Mouse (Mus musculus) heart, adult 2 months (tissue): ENCODE results near the gene Rgl1. TPM values are rescaled to one million over a fixed set of nuclear protein-coding genes. Genes with fewer than 3 reads are reported as not detected.
A peak's percentile ranks its signal among the peaks of the same experiment; 100 is the strongest.

Experiments
- DNase-seq, 2 experiments: peaks; one replicate each; pipeline ENCODE4 v3.0.0; 2021
- H3K27ac ChIP-seq: fragments of 200-600 bp; 2 replicates; pipeline ENCODE4 v1.8.1; 2022
- H3K27me3 ChIP-seq: fragments of 200-500 bp; 2 replicates; pipeline ENCODE4 v1.6.1; 2012; ENCODE audit warnings: mild to moderate bottlenecking, low read length, inconsistent platforms, mixed read lengths; ENCODE audit not compliant: control insufficient read depth, insufficient read depth
- H3K36me3 ChIP-seq: fragments of 200-500 bp; 2 replicates; pipeline ENCODE4 v1.6.1; 2012; ENCODE audit warnings: low read length, inconsistent platforms; ENCODE audit not compliant: control insufficient read depth, insufficient read depth
- H3K4me1 ChIP-seq: fragments of 200-500 bp; 2 replicates; pipeline ENCODE4 v1.6.1; 2011; ENCODE audit warnings: low read length; ENCODE audit not compliant: control insufficient read depth, insufficient read depth
- H3K4me3 ChIP-seq: fragments of 200-600 bp; 2 replicates; pipeline ENCODE4 v1.8.1; 2022
- H3K79me2 ChIP-seq: fragments of 200-500 bp; replicated peaks from 2 replicates; pipeline ENCODE4 v1.6.1; 2012; ENCODE audit warnings: mild to moderate bottlenecking, inconsistent platforms, low read length, moderate library complexity, mixed read lengths; ENCODE audit not compliant: control insufficient read depth, insufficient read depth
- H3K9ac ChIP-seq: fragments of 200-500 bp; 2 replicates; pipeline ENCODE4 v1.6.1; 2012; ENCODE audit warnings: low read depth, mild to moderate bottlenecking, control low read depth, inconsistent platforms, low read length, mixed read lengths
- CTCF ChIP-seq: fragments of 200-600 bp; IDR thresholded peaks from 2 replicates; pipeline ENCODE4 v1.8.1; 2022; ENCODE audit warnings: antibody characterized with exemption, mild to moderate bottlenecking, moderate library complexity
- EP300 ChIP-seq: fragments of 200-500 bp; IDR thresholded peaks from 2 replicates; pipeline ENCODE4 v1.6.1; 2011; ENCODE audit warnings: low read depth, low read length, control low read depth; ENCODE audit not compliant: insufficient read depth
- POLR2A ChIP-seq: fragments of 200-500 bp; IDR thresholded peaks from 2 replicates; pipeline ENCODE4 v1.6.1; 2011; ENCODE audit warnings: mild to moderate bottlenecking, low read depth, low read length, control low read depth; ENCODE audit not compliant: insufficient read depth
- WGBS: fragments of 180-500 bp; shearing (Covaris S2); methylation state at CpG from one replicate; pipeline ENCODE4 v1.1.7; 2018; 5-methylcytosine and 5-hydroxymethylcytosine counted together
- intact Hi-C: fragments of 180-260 bp; cut with DNase I; formaldehyde crosslinking; loops from one replicate; pipeline ENCODE4 v1.15.1; 2025
- polyA plus RNA-seq: library from polyadenylated mRNA; depleted of rRNA; stranded (reverse); fragments of >200 nt; gene quantifications from 2 replicates; pipeline ENCODE4 v1.2.3, GENCODE M21; 2012
- total RNA-seq, 2 experiments: library from RNA; stranded (reverse); gene quantifications; 2 replicates each; pipeline ENCODE4 v1.2.3; 2021

The Rgl1 gene
- total and polyA plus RNA-seq, 3 experiments, result 14.9 to 33.2 (median 28.4) TPM

GRCm38 (mm10) chr1:152807619-152808391, 41.7 kb upstream of the Rgl1 start:
- Histone ChIP-seq H3K79me2 (no peaks in the 10 kb centered on the region), H3K36me3 (no peaks in the 10 kb centered on the region), H3K4me3 (no peak overlapping the region), H3K9ac (no peak overlapping the region), H3K27ac (peak overlapping the region; percentile 15; the same call in 1 of the 2 replicates), H3K27me3 (no peaks in the 10 kb centered on the region), H3K4me1 (peaks cover 2% of the 10 kb centered on the region; the same call in 1 of the 2 replicates)
- no peak for TF ChIP-seq EP300
- intact Hi-C loops, result no loop called here
- 68% methylated on average over 18 of the region's 18 CpGs for WGBS
- peak in 1 of 2 experiments; percentile 56 for DNase-seq

DNA sequence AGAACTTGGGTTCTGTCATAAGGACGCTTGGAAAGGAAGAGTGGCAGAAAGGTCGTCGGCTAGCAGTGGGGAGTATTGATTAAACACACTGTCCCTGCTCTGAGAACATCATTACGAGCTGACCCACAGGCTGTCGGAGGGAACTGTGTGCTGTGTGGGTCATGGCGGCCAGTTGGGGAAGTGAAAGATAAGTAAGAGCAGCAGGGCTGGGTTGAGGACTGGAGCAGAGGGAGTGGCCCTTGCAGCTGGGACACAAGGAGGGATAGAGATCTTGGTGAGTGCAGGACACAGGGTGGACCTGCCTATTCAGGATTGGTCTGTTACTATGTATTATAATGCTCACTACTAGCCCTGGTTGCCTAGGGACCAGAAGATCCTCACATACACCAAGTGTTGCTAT, 38.8 kb upstream of the Rgl1 start:
- Histone ChIP-seq H3K36me3 (no peaks in the 10 kb centered on the region), H3K9ac (no peak overlapping the region), H3K27ac (no peak overlapping the region), H3K79me2 (no peaks in the 10 kb centered on the region), H3K27me3 (no peaks in the 10 kb centered on the region), H3K4me3 (no peak overlapping the region), H3K4me1 (no peaks in the 10 kb centered on the region; the same call in 1 of the 2 replicates)
- TF ChIP-seq CTCF (no peak), POLR2A (no peak), EP300 (no peak)
- DNase-seq, result peak in 1 of 2 experiments; percentile 28
- intact Hi-C loops, result no loop called here
- 71% methylated on average over 6 of the region's 6 CpGs for WGBS

DNA sequence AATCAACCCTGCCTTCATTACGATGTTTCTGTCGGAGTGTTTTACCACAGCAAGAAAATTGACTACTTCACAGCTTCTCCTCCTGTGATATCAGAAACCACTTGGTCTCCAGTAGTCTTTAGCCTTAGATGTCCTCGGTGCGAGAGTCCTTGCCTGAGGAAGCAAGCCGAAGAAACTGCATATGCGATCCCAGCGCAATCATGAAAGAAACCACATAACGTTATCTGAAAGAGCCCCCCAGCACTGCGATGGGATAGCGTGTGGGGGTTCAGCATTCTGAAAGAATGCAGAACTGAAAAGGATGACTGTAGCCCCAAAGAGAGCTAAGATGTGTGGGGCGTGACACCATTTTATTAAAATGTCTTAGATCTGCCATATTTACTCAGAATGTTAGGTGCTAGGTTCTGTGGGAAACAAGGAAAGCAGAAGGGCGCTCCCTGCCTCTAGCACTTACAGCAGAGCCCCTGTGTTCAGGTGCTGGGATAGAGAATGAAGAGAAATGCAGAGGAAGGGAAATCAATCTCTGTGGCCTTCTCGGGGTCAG, 34.6 kb upstream of the Rgl1 start:
- no peak for DNase-seq
- intact Hi-C loops, result no loop called here
- Histone ChIP-seq H3K36me3 (no peaks in the 10 kb centered on the region), H3K4me1 (peaks cover 2% of the 10 kb centered on the region; the same call in 1 of the 2 replicates), H3K9ac (no peak overlapping the region), H3K27ac (no peak overlapping the region; the same call in 1 of the 2 replicates), H3K27me3 (no peaks in the 10 kb centered on the region), H3K4me3 (no peak overlapping the region), H3K79me2 (no peaks in the 10 kb centered on the region)
- 82% methylated on average over 13 of the region's 13 CpGs for WGBS
- TF ChIP-seq CTCF (no peak), EP300 (no peak), POLR2A (no peak)

- Histone ChIP-seq H3K4me1 (peaks cover 3% of the 10 kb centered on the region; the same call in 1 of the 2 replicates), H3K79me2 (no peaks in the 10 kb centered on the region), H3K27me3 (no peaks in the 10 kb centered on the region), H3K4me3 (no peak within 1 kb of the TSS), H3K27ac (peak within 1 kb of the TSS; percentile 51), H3K36me3 (no peaks in the 10 kb centered on the region), H3K9ac (no peak within 1 kb of the TSS)
- peak in 1 of 2 experiments; percentile 32 for DNase-seq
- TF ChIP-seq CTCF (no peak), POLR2A (peak; percentile 58)
- 21% methylated on average over 2 of the region's 2 CpGs for WGBS
- intact Hi-C loops, result no loop called here
Measured at GRCm38 (mm10) chr1:152799897-152800296, 33.7 kb upstream of the Rgl1 start, which contains the start of gene Ncf2. Gene Ncf2, plus strand, starts transcription at chr1:152800194.

DNA sequence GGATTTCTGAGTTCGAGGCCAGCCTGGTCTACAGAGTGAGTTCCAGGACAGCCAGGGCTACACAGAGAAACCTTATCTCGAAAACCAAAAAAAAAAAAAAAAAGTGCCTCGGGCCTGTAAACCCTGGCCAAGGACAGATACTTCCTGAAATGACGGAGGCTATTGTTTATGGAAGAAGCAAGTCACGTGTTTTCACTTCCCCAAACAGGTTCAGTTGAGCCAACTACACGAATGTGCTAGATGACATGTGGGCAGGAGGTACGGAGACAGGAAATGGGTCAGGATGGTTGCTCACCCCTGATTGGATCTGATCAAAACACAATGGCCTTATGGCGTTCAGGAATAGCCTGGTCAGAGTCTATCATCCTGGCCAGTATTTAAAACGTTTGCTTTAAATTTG, 32.0 kb upstream of the Rgl1 start:
- TF ChIP-seq EP300 (0 out of 2 replicates have a peak, but pooled peaks have one; percentile 51), CTCF (no peak)
- intact Hi-C loops, result no loop called here
- DNase-seq, result peak in 1 of 2 experiments; percentile 24
- Histone ChIP-seq H3K27me3 (no peaks in the 10 kb centered on the region), H3K9ac (no peak overlapping the region), H3K36me3 (no peaks in the 10 kb centered on the region), H3K4me1 (peaks cover 4% of the 10 kb centered on the region; the same call in 1 of the 2 replicates), H3K4me3 (no peak overlapping the region), H3K27ac (peak overlapping the region; percentile 51), H3K79me2 (no peaks in the 10 kb centered on the region)
- 34% methylated on average over 9 of the region's 9 CpGs for WGBS

GRCm38 (mm10) chr1:152796683-152797263, 30.6 kb upstream of the Rgl1 start:
- Histone ChIP-seq H3K4me1 (peaks cover 4% of the 10 kb centered on the region; the same call in 1 of the 2 replicates), H3K36me3 (no peaks in the 10 kb centered on the region), H3K4me3 (no peak overlapping the region), H3K9ac (no peak overlapping the region), H3K79me2 (no peaks in the 10 kb centered on the region), H3K27ac (no peak overlapping the region), H3K27me3 (no peaks in the 10 kb centered on the region)
- DNase-seq, result peak in 1 of 2 experiments; percentile 21
- WGBS, result 78% methylated on average over 8 of the region's 8 CpGs
- TF ChIP-seq CTCF, result no peak
- TF ChIP-seq EP300, result no peak
- TF ChIP-seq POLR2A, result no peak
- intact Hi-C loops, result no loop called here
